Mouse (Mus musculus) lung, embryonic 15.5 days (tissue): Measurements from ENCODE around the gene Ppfibp1. TPM values are rescaled to one million over a fixed set of nuclear protein-coding genes. Genes with fewer than 3 reads are reported as not detected.

Source experiments
- ATAC-seq: fragments of 200-750 bp; cut with Nextera tagmentation; 2 replicates; pipeline ENCODE4 v1.8.0; 2017; ENCODE audit warnings: moderate number of reproducible peaks, borderline replicate concordance; ENCODE audit not compliant: low FRiP score, low TSS enrichment; ENCODE audit errors: extremely low read depth
- H3K27ac ChIP-seq: fragments of 300-500 bp; sonication (generic); 2 replicates; pipeline ENCODE4 v1.5.1; 2015; ENCODE audit warnings: moderate library complexity, mild to moderate bottlenecking, inconsistent platforms
- H3K27me3 ChIP-seq: fragments of 300-500 bp; sonication (generic); 2 replicates; pipeline ENCODE4 v1.6.1; 2015; ENCODE audit warnings: inconsistent platforms
- H3K36me3 ChIP-seq: fragments of 300-500 bp; sonication (generic); 2 replicates; pipeline ENCODE4 v1.6.1; 2015; ENCODE audit warnings: inconsistent platforms
- H3K4me1 ChIP-seq: fragments of 300-500 bp; sonication (generic); 2 replicates; pipeline ENCODE4 v1.6.1; 2015; ENCODE audit warnings: inconsistent platforms
- H3K4me2 ChIP-seq: fragments of 300-500 bp; sonication (generic); 2 replicates; pipeline ENCODE4 v1.6.1; 2015; ENCODE audit warnings: inconsistent platforms, mild to moderate bottlenecking, moderate library complexity
- H3K4me3 ChIP-seq: fragments of 300-500 bp; sonication (generic); 2 replicates; pipeline ENCODE4 v1.5.1; 2015; ENCODE audit warnings: mild to moderate bottlenecking, inconsistent platforms
- H3K9ac ChIP-seq: fragments of 300-500 bp; sonication (generic); 2 replicates; pipeline ENCODE4 v1.6.1; 2015; ENCODE audit warnings: inconsistent platforms
- H3K9me3 ChIP-seq: fragments of 300-500 bp; sonication (generic); 2 replicates; pipeline ENCODE4 v1.6.1; 2016; ENCODE audit warnings: inconsistent platforms
- WGBS: fragments of 180-500 bp; shearing (Covaris S2); methylation state at CpG from one replicate; pipeline ENCODE4 v1.1.7; 2015; 5-methylcytosine and 5-hydroxymethylcytosine counted together
- polyA plus RNA-seq: library from polyadenylated mRNA; unstranded; fragments of >200 nt; fragmentation: Nextera tagmentation; extraction: Ambion mirVana; gene quantifications from 2 replicates; pipeline ENCODE4 v1.2.1, GENCODE M21; 2015

Ppfibp1 gene
- polyA plus RNA-seq, 1 experiment from 2014 or later = 52.3 TPM

- H3K4me1 ChIP-seq = peaks cover 22% of the 10 kb centered on the region
- no peak overlapping the region for H3K4me2 ChIP-seq
Measured at GRCm38 (mm10) chr6:146883426-146883825, 4.9 kb upstream of the Ppfibp1 start.

GRCm38 (mm10) chr6:146884171-146884570 lies 4.1 kb upstream of the Ppfibp1 start:
- Histone ChIP-seq H3K27ac (no peak overlapping the region), H3K27me3 (no peaks in the 10 kb centered on the region), H3K4me3 (no peak overlapping the region), H3K36me3 (no peaks in the 10 kb centered on the region), H3K9ac (no peak overlapping the region), H3K4me1 (peaks cover 24% of the 10 kb centered on the region), H3K4me2 (no peak overlapping the region), H3K9me3 (no peaks in the 10 kb centered on the region)
- no peak for ATAC-seq
- WGBS = 84% methylated on average over 3 of the region's 3 CpGs

More at GRCm38 (mm10) chr6:146883426-146883825, 4.9 kb upstream of the Ppfibp1 start:
- H3K27ac ChIP-seq = no peak overlapping the region
- no peak overlapping the region for H3K9ac ChIP-seq
- H3K36me3 ChIP-seq = no peaks in the 10 kb centered on the region
- no peak overlapping the region for H3K4me3 ChIP-seq
- H3K9me3 ChIP-seq = no peaks in the 10 kb centered on the region
- no peaks in the 10 kb centered on the region for H3K27me3 ChIP-seq
- 65% methylated on average over 2 of the region's 2 CpGs for WGBS
- no peak for ATAC-seq

GRCm38 (mm10) chr6:146884851-146885250 lies 3.4 kb upstream of the Ppfibp1 start:
- H3K9ac ChIP-seq = no peak overlapping the region
- H3K27me3 ChIP-seq = no peaks in the 10 kb centered on the region

GRCm38 (mm10) chr6:146888660-146889490 lies 588 bp downstream of the Ppfibp1 start:
- H3K27me3 ChIP-seq = no peaks in the 10 kb centered on the region
- WGBS = 6% methylated on average over 26 of the region's 26 CpGs
- peak overlapping the region; percentile 91 for H3K4me3 ChIP-seq
- H3K4me2 ChIP-seq = peak overlapping the region; percentile 69
- peak; percentile 69 for ATAC-seq
- peaks cover 43% of the 10 kb centered on the region for H3K4me1 ChIP-seq
- H3K9me3 ChIP-seq = no peaks in the 10 kb centered on the region
- peak overlapping the region; percentile 89 for H3K9ac ChIP-seq
- H3K27ac ChIP-seq = peak overlapping the region; percentile 84
- no peaks in the 10 kb centered on the region for H3K36me3 ChIP-seq

More at GRCm38 (mm10) chr6:146884851-146885250, 3.4 kb upstream of the Ppfibp1 start:
- H3K27ac ChIP-seq = no peak overlapping the region
- H3K9me3 ChIP-seq = no peaks in the 10 kb centered on the region
- H3K4me1 ChIP-seq = peaks cover 30% of the 10 kb centered on the region
- 24% methylated on average over 4 of the region's 4 CpGs for WGBS
- H3K36me3 ChIP-seq = no peaks in the 10 kb centered on the region
- H3K4me3 ChIP-seq = no peak overlapping the region
- no peak overlapping the region for H3K4me2 ChIP-seq
- ATAC-seq = no peak

GRCm38 (mm10) chr6:146890215-146890614 lies 1.9 kb downstream of the Ppfibp1 start:
- 0 out of 2 replicates have a peak overlapping the region, but pooled peaks have one; percentile 2 for H3K4me3 ChIP-seq
- no peaks in the 10 kb centered on the region for H3K36me3 ChIP-seq
- 0 out of 2 replicates have a peak overlapping the region, but pooled peaks have one; percentile 7 for H3K9ac ChIP-seq
- no peak for ATAC-seq
- WGBS = 55% methylated on average over 2 of the region's 2 CpGs
- no peaks in the 10 kb centered on the region for H3K9me3 ChIP-seq
- peak overlapping the region; percentile 37 for H3K27ac ChIP-seq
- peak overlapping the region; percentile 35 for H3K4me2 ChIP-seq
- H3K27me3 ChIP-seq = no peaks in the 10 kb centered on the region
- H3K4me1 ChIP-seq = peaks cover 37% of the 10 kb centered on the region

- Histone ChIP-seq H3K9ac (0 out of 2 replicates have a peak overlapping the region, but pooled peaks have one; percentile 7), H3K4me2 (peak overlapping the region; percentile 35)
Measured at GRCm38 (mm10) chr6:146890633-146891032, 2.3 kb downstream of the Ppfibp1 start.

GRCm38 (mm10) chr6:146893890-146894289 lies 5.6 kb downstream of the Ppfibp1 start:
- Histone ChIP-seq H3K4me2 (no peak overlapping the region), H3K9ac (no peak overlapping the region), H3K36me3 (no peaks in the 10 kb centered on the region), H3K4me1 (peaks cover 21% of the 10 kb centered on the region), H3K9me3 (no peaks in the 10 kb centered on the region), H3K27ac (no peak overlapping the region), H3K27me3 (no peaks in the 10 kb centered on the region), H3K4me3 (no peak overlapping the region)
- no peak for ATAC-seq
- WGBS = 69% methylated on average over 2 of the region's 2 CpGs

More at GRCm38 (mm10) chr6:146890633-146891032, 2.3 kb downstream of the Ppfibp1 start:
- 0 out of 2 replicates have a peak overlapping the region, but pooled peaks have one; percentile 2 for H3K4me3 ChIP-seq
- no peaks in the 10 kb centered on the region for H3K36me3 ChIP-seq
- ATAC-seq = no peak
- peaks cover 33% of the 10 kb centered on the region for H3K4me1 ChIP-seq
- peak overlapping the region; percentile 37 for H3K27ac ChIP-seq
- H3K9me3 ChIP-seq = no peaks in the 10 kb centered on the region
- no peaks in the 10 kb centered on the region for H3K27me3 ChIP-seq

- Histone ChIP-seq H3K9ac (no peak overlapping the region), H3K4me3 (no peak overlapping the region), H3K4me1 (no peaks in the 10 kb centered on the region; the same call in 1 of the 2 replicates), H3K4me2 (no peak overlapping the region), H3K27me3 (no peaks in the 10 kb centered on the region), H3K9me3 (no peaks in the 10 kb centered on the region), H3K36me3 (no peaks in the 10 kb centered on the region), H3K27ac (no peak overlapping the region)
- ATAC-seq = no peak
- 79% methylated on average over 6 of the region's 6 CpGs for WGBS
Measured at GRCm38 (mm10) chr6:146898709-146899108, 10.4 kb downstream of the Ppfibp1 start.

- WGBS = 47% methylated on average over 2 of the region's 2 CpGs
- H3K27me3 ChIP-seq = no peaks in the 10 kb centered on the region
- no peaks in the 10 kb centered on the region for H3K9me3 ChIP-seq
- H3K9ac ChIP-seq = no peak overlapping the region
- no peaks in the 10 kb centered on the region for H3K36me3 ChIP-seq
- ATAC-seq = no peak
- H3K27ac ChIP-seq = no peak overlapping the region
- H3K4me2 ChIP-seq = no peak overlapping the region
- H3K4me1 ChIP-seq = no peaks in the 10 kb centered on the region; the same call in 1 of the 2 replicates
- no peak overlapping the region for H3K4me3 ChIP-seq
Measured at GRCm38 (mm10) chr6:146899647-146900046, 11.4 kb downstream of the Ppfibp1 start.

GRCm38 (mm10) chr6:146901929-146902328 lies 13.6 kb downstream of the Ppfibp1 start:
- Histone ChIP-seq H3K27ac (no peak overlapping the region), H3K9ac (no peak overlapping the region), H3K9me3 (no peaks in the 10 kb centered on the region), H3K4me1 (peaks cover 7% of the 10 kb centered on the region; the same call in 1 of the 2 replicates), H3K4me3 (no peak overlapping the region), H3K4me2 (no peak overlapping the region), H3K27me3 (no peaks in the 10 kb centered on the region), H3K36me3 (no peaks in the 10 kb centered on the region)
- 85% methylated on average over 4 of the region's 4 CpGs for WGBS
- ATAC-seq = no peak

GRCm38 (mm10) chr6:146903632-146904031 lies 15.3 kb downstream of the Ppfibp1 start:
- Histone ChIP-seq H3K4me3 (no peak overlapping the region), H3K27ac (no peak overlapping the region), H3K9ac (no peak overlapping the region), H3K9me3 (no peaks in the 10 kb centered on the region), H3K4me1 (peaks cover 13% of the 10 kb centered on the region; the same call in 1 of the 2 replicates), H3K27me3 (no peaks in the 10 kb centered on the region), H3K36me3 (no peaks in the 10 kb centered on the region), H3K4me2 (no peak overlapping the region)
- 76% methylated on average over 2 of the region's 2 CpGs for WGBS
- ATAC-seq = no peak

GRCm38 (mm10) chr6:146904707-146905106 lies 16.4 kb downstream of the Ppfibp1 start:
- no peaks in the 10 kb centered on the region for H3K27me3 ChIP-seq
- H3K36me3 ChIP-seq = no peaks in the 10 kb centered on the region
- no peaks in the 10 kb centered on the region for H3K9me3 ChIP-seq
- peaks cover 13% of the 10 kb centered on the region; the same call in 1 of the 2 replicates for H3K4me1 ChIP-seq
- H3K4me2 ChIP-seq = no peak overlapping the region
- no peak for ATAC-seq
- no peak overlapping the region for H3K4me3 ChIP-seq
- WGBS = 80% methylated on average over 3 of the region's 3 CpGs
- no peak overlapping the region for H3K9ac ChIP-seq
- H3K27ac ChIP-seq = no peak overlapping the region
